Mouse (Mus musculus) myocyte (in vitro differentiated cells): Measurements from ENCODE around the gene Gm37240.

Experiments used
- CEBPB ChIP-seq: IDR thresholded peaks from 2 replicates; pipeline ENCODE4 v1.6.1; 2011; ENCODE audit warnings: mild to moderate bottlenecking, moderate library complexity; ENCODE audit not compliant: poor library complexity, insufficient read depth, severe bottlenecking
- E2F4 ChIP-seq: IDR thresholded peaks from one replicate; pipeline ENCODE4 v1.6.1; 2011; ENCODE audit warnings: mild to moderate bottlenecking, control low read depth, moderate library complexity; ENCODE audit not compliant: insufficient read depth
- MAX ChIP-seq: IDR thresholded peaks from one replicate; pipeline ENCODE4 v1.6.1; 2011; ENCODE audit warnings: low read depth, mild to moderate bottlenecking, control low read depth
- MYOD1 ChIP-seq, 3 experiments: IDR thresholded peaks; one replicate each; pipeline ENCODE4 v1.6.1; 2011; ENCODE audit warnings: control low read depth in 2 of 3, low read depth in 2 of 3, mild to moderate bottlenecking in 2 of 3, moderate library complexity in 1 of 3; ENCODE audit not compliant: insufficient read length in 2 of 3, control insufficient read depth in 1 of 3
- MYOG ChIP-seq, 3 experiments: IDR thresholded peaks; one replicate each; pipeline ENCODE4 v1.6.1; 2011; ENCODE audit warnings: control low read depth in 2 of 3, low read depth in 2 of 3, mild to moderate bottlenecking in 2 of 3; ENCODE audit not compliant: insufficient read length in 2 of 3, control insufficient read depth in 1 of 3, insufficient read depth in 1 of 3
- POLR2A ChIP-seq: IDR thresholded peaks from one replicate; pipeline ENCODE4 v1.6.1; 2011; ENCODE audit warnings: low read depth, mild to moderate bottlenecking, control low read depth, moderate library complexity; ENCODE audit not compliant: insufficient read length
- POLR2AphosphoS2 ChIP-seq: IDR thresholded peaks from one replicate; pipeline ENCODE4 v1.6.1; 2011; ENCODE audit warnings: low read depth, control low read depth; ENCODE audit not compliant: insufficient read length
- REST ChIP-seq: IDR thresholded peaks from one replicate; pipeline ENCODE4 v1.6.1; 2011; ENCODE audit warnings: mild to moderate bottlenecking, control low read depth, moderate library complexity; ENCODE audit not compliant: insufficient read depth, insufficient read length
- TCF12 ChIP-seq: IDR thresholded peaks from one replicate; pipeline ENCODE4 v1.6.1; 2011; ENCODE audit warnings: mild to moderate bottlenecking, control low read depth; ENCODE audit not compliant: poor library complexity, insufficient read depth, severe bottlenecking
- USF1 ChIP-seq: IDR thresholded peaks from one replicate; pipeline ENCODE4 v1.6.1; 2011; ENCODE audit warnings: low read depth, mild to moderate bottlenecking, control low read depth, moderate library complexity

GRCm38 (mm10) chr3:85186661-85187076 is 700.6 kb downstream of the Gm37240 start:
- TF ChIP-seq CEBPB (no peak), TCF12 (no peak), USF1 (no peak), POLR2A (no peak), MAX (no peak), E2F4 (no peak), MYOG (IDR thresholded peaks at IDR 0.05; ENCODE audit: control insufficient read depth in 1 of 3, insufficient read depth in 1 of 3, insufficient read length in 2 of 3, low read depth in 2 of 3) (no peak), MYOD1 (IDR thresholded peaks at IDR 0.05; ENCODE audit: control insufficient read depth in 1 of 3, insufficient read length in 2 of 3, low read depth in 2 of 3) (no peak), POLR2AphosphoS2 (no peak), REST (no peak)
